Mouse (Mus musculus) hindbrain, embryonic 11.5 days (tissue): Measurements from ENCODE around the gene Cnih2. TPM values are rescaled to one million over a fixed set of nuclear protein-coding genes. Genes with fewer than 3 reads are reported as not detected.

Experiments used
- ATAC-seq: fragments of 200-750 bp; cut with Nextera tagmentation; 2 replicates; pipeline ENCODE4 v1.8.0; 2017; ENCODE audit warnings: mild to moderate bottlenecking, moderate TSS enrichment, moderate library complexity; ENCODE audit not compliant: low FRiP score
- DNase-seq: peaks from one replicate; pipeline ENCODE4 v3.0.0-alpha.2; 2015; ENCODE audit warnings: low spot score
- H3K27ac ChIP-seq: fragments of 300-500 bp; sonication (generic); 2 replicates; pipeline ENCODE4 v1.5.1; 2014; ENCODE audit warnings: mild to moderate bottlenecking, low read depth, low read length
- H3K27me3 ChIP-seq: fragments of 300-500 bp; sonication (generic); 2 replicates; pipeline ENCODE4 v1.6.1; 2014; ENCODE audit warnings: mild to moderate bottlenecking, low read length, moderate library complexity, mixed read lengths; ENCODE audit not compliant: control insufficient read depth, insufficient read depth
- H3K36me3 ChIP-seq: fragments of 300-500 bp; sonication (generic); 2 replicates; pipeline ENCODE4 v1.6.1; 2014; ENCODE audit warnings: mild to moderate bottlenecking, low read length, moderate library complexity, mixed read lengths; ENCODE audit not compliant: control insufficient read depth, insufficient read depth
- H3K4me1 ChIP-seq: fragments of 300-500 bp; sonication (generic); replicated peaks from 2 replicates; pipeline ENCODE4 v1.6.1; 2014; ENCODE audit warnings: low read length, mixed read lengths; ENCODE audit not compliant: control insufficient read depth, insufficient read depth
- H3K4me2 ChIP-seq: fragments of 300-500 bp; sonication (generic); replicated peaks from 2 replicates; pipeline ENCODE4 v1.6.1; 2014; ENCODE audit warnings: mild to moderate bottlenecking, low read depth, low read length
- H3K4me3 ChIP-seq: fragments of 300-500 bp; sonication (generic); 2 replicates; pipeline ENCODE4 v1.5.1; 2014; ENCODE audit warnings: low read depth, low read length
- H3K9ac ChIP-seq: fragments of 300-500 bp; sonication (generic); 2 replicates; pipeline ENCODE4 v1.6.1; 2014; ENCODE audit warnings: low read depth, low read length
- H3K9me3 ChIP-seq: fragments of 300-500 bp; sonication (generic); 2 replicates; pipeline ENCODE4 v1.6.1; 2016; ENCODE audit warnings: low read length; ENCODE audit not compliant: control insufficient read depth
- WGBS: fragments of 180-500 bp; shearing (Covaris S2); extraction: QIAGEN DNeasy Blood & Tissue Kit; methylation state at CpG from one replicate; pipeline ENCODE4 v1.1.7; 2014; 5-methylcytosine and 5-hydroxymethylcytosine counted together
- polyA plus RNA-seq: library from polyadenylated mRNA; unstranded; fragments of >200 nt; fragmentation: Nextera tagmentation; extraction: Ambion mirVana; gene quantifications from 2 replicates; pipeline ENCODE4 v1.2.1, GENCODE M21; 2014

The Cnih2 gene
- polyA plus RNA-seq, 1 experiment from 2014 or later, result 128 TPM

- Histone ChIP-seq H3K4me1 (peaks cover 15% of the 10 kb centered on the region), H3K9ac (no peak overlapping the region), H3K9me3 (no peaks in the 10 kb centered on the region), H3K27me3 (peaks cover 11% of the 10 kb centered on the region), H3K4me2 (no peak overlapping the region), H3K27ac (no peak overlapping the region), H3K36me3 (no peaks in the 10 kb centered on the region), H3K4me3 (no peak overlapping the region)
- DNase-seq (no peak), ATAC-seq (no peak)
- 39% methylated on average over 5 of the region's 5 CpGs for WGBS
Measured at GRCm38 (mm10) chr19:5073518-5073917, 24.8 kb downstream of the Cnih2 start.

- 2% methylated on average over 15 of the region's 15 CpGs for WGBS
- Histone ChIP-seq H3K4me3 (no peak overlapping the region), H3K4me2 (peak overlapping the region; percentile 57; the same call in 1 of the 2 replicates), H3K36me3 (no peaks in the 10 kb centered on the region), H3K9ac (no peak overlapping the region), H3K27me3 (peaks cover 16% of the 10 kb centered on the region), H3K9me3 (no peaks in the 10 kb centered on the region), H3K4me1 (peaks cover 20% of the 10 kb centered on the region), H3K27ac (no peak overlapping the region)
- DNase-seq (peak; percentile 87), ATAC-seq (0 out of 2 replicates have a peak, but pooled peaks have one; percentile 20)
Measured at GRCm38 (mm10) chr19:5073028-5073427, 25.3 kb downstream of the Cnih2 start.

- Histone ChIP-seq H3K4me3 (peak overlapping the region; percentile 31), H3K27me3 (peaks cover 17% of the 10 kb centered on the region), H3K27ac (0 out of 2 replicates have a peak overlapping the region, but pooled peaks have one; percentile 80), H3K9me3 (no peaks in the 10 kb centered on the region), H3K9ac (peak overlapping the region; percentile 61; the same call in 1 of the 2 replicates), H3K36me3 (no peaks in the 10 kb centered on the region), H3K4me2 (peak overlapping the region; percentile 57), H3K4me1 (peaks cover 25% of the 10 kb centered on the region)
- ATAC-seq (peak; percentile 33), DNase-seq (no peak)
- WGBS, result 3% methylated on average over 20 of the region's 20 CpGs
Measured at GRCm38 (mm10) chr19:5072389-5073019, 25.8 kb downstream of the Cnih2 start.

- H3K36me3 ChIP-seq, result no peaks in the 10 kb centered on the region
- peak overlapping the region; percentile 57 for H3K4me2 ChIP-seq
- ATAC-seq, result peak; percentile 87
- under 1% methylated on average over 38 of the region's 40 CpGs for WGBS
- peaks cover 21% of the 10 kb centered on the region for H3K27me3 ChIP-seq
- peak overlapping the region; percentile 80 for H3K27ac ChIP-seq
- H3K9me3 ChIP-seq, result no peaks in the 10 kb centered on the region
- DNase-seq, result peak; percentile 91
- peak overlapping the region; percentile 61 for H3K9ac ChIP-seq
- H3K4me3 ChIP-seq, result peak overlapping the region; percentile 31
- H3K4me1 ChIP-seq, result peaks cover 32% of the 10 kb centered on the region
Measured at GRCm38 (mm10) chr19:5071545-5072369, 26.6 kb downstream of the Cnih2 start.

- DNase-seq, result no peak
- H3K4me1 ChIP-seq, result peaks cover 32% of the 10 kb centered on the region
- no peaks in the 10 kb centered on the region for H3K9me3 ChIP-seq
- H3K9ac ChIP-seq, result peak overlapping the region; percentile 61
- WGBS, result 8% methylated on average over 11 of the region's 11 CpGs
- H3K36me3 ChIP-seq, result no peaks in the 10 kb centered on the region
- no peak for ATAC-seq
- peak overlapping the region; percentile 80 for H3K27ac ChIP-seq
- H3K4me2 ChIP-seq, result peak overlapping the region; percentile 57
- H3K27me3 ChIP-seq, result peaks cover 22% of the 10 kb centered on the region
- H3K4me3 ChIP-seq, result peak overlapping the region; percentile 31
Measured at GRCm38 (mm10) chr19:5071077-5071476, 27.2 kb downstream of the Cnih2 start.

- DNase-seq (no peak), ATAC-seq (no peak)
- Histone ChIP-seq H3K27ac (no peak overlapping the region), H3K4me1 (peaks cover 32% of the 10 kb centered on the region), H3K36me3 (no peaks in the 10 kb centered on the region), H3K9ac (no peak overlapping the region), H3K4me2 (peak overlapping the region; percentile 14; the same call in 1 of the 2 replicates), H3K4me3 (no peak overlapping the region), H3K9me3 (no peaks in the 10 kb centered on the region), H3K27me3 (peaks cover 22% of the 10 kb centered on the region)
- WGBS, result 74% methylated on average over 7 of the region's 7 CpGs
Measured at GRCm38 (mm10) chr19:5069978-5070377, 28.3 kb downstream of the Cnih2 start.

GRCm38 (mm10) chr19:5069486-5069885, 28.8 kb downstream of the Cnih2 start:
- H3K4me3 ChIP-seq, result no peak overlapping the region
- H3K4me2 ChIP-seq, result peak overlapping the region; percentile 14; the same call in 1 of the 2 replicates

GRCm38 (mm10) chr19:5068570-5069234, 29.6 kb downstream of the Cnih2 start:
- Histone ChIP-seq H3K4me3 (peak overlapping the region; percentile 35), H3K9ac (peak overlapping the region; percentile 62), H3K4me1 (peaks cover 32% of the 10 kb centered on the region), H3K9me3 (no peaks in the 10 kb centered on the region), H3K27me3 (peaks cover 22% of the 10 kb centered on the region), H3K27ac (no peak overlapping the region), H3K36me3 (no peaks in the 10 kb centered on the region), H3K4me2 (peak overlapping the region; percentile 91)
- ATAC-seq (no peak), DNase-seq (peak; percentile 48)
- WGBS, result 37% methylated on average over 21 of the region's 21 CpGs

More at GRCm38 (mm10) chr19:5069486-5069885, 28.8 kb downstream of the Cnih2 start:
- H3K36me3 ChIP-seq, result no peaks in the 10 kb centered on the region
- ATAC-seq (no peak), DNase-seq (no peak)
- H3K4me1 ChIP-seq, result peaks cover 32% of the 10 kb centered on the region
- WGBS, result 87% methylated on average over 5 of the region's 5 CpGs
- H3K9ac ChIP-seq, result no peak overlapping the region
- peaks cover 22% of the 10 kb centered on the region for H3K27me3 ChIP-seq
- no peak overlapping the region for H3K27ac ChIP-seq
- H3K9me3 ChIP-seq, result no peaks in the 10 kb centered on the region
